Mouse (Mus musculus): Measurements from ENCODE around the gene Spint5.

GRCm38 (mm10) chr2:164684807-164685206 is 30.3 kb upstream of the Spint5 start, which contains the start of gene Wfdc13:
- TF ChIP-seq CTCF (IDR thresholded peaks at IDR 0.05; ENCODE audit: control insufficient read depth, insufficient read depth, insufficient replicate concordance, low read depth, low read length) (no peak), POLR2A (IDR thresholded peaks at IDR 0.05; ENCODE audit: control insufficient read depth, low read depth, low read length) (no peak)

Measured in testis, adult 2 months (tissue).